Mouse (Mus musculus): ENCODE results near the gene Kcnrg. TPM values are rescaled to one million over a fixed set of nuclear protein-coding genes. Genes with fewer than 3 reads are reported as not detected.

The Kcnrg gene
- total and polyA plus RNA-seq, 2 experiments = not detected

DNA sequence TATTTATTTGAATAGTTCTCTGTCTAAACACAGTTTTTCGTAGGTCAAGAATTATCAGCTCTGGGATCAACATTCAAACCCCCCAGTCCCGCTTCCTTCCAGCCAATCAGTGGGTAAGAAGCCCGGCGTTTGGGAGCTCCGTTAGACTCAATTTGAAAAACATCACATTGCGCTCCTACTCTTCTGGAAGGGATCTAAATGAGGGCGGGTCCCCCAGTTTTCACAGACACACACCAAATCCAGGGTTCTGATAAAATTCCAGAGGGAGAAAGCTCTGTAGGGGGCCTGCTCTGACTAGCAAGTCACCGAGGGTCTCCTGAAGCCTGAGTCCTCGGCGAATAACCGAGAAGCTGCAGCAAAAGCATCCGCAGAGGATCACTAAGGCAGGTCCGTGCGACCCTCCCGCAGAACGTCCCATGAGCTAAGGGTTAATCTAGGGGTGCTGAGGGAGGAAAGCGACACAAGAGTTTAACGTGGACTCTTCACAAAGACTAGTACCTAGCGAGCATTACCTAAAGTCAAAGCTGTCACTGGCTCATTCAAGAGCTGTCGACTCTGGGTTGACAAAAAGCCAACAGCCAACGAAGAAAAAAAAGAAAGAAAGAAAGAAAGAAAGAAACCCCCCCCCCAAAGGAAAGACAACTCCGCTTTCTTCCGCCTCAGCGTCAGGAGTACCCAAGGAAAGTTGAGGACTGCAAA lies 40.1 kb downstream of the Kcnrg start:
- no peak for TF ChIP-seq CTCF (IDR thresholded peaks at IDR 0.05; ENCODE audit: low read depth, low read length)
- H3K79me2 ChIP-seq (ENCODE audit: control insufficient read depth, insufficient read depth, low read length) = peaks cover 3% of the 10 kb centered on the region; the same call in 1 of the 2 replicates

DNA sequence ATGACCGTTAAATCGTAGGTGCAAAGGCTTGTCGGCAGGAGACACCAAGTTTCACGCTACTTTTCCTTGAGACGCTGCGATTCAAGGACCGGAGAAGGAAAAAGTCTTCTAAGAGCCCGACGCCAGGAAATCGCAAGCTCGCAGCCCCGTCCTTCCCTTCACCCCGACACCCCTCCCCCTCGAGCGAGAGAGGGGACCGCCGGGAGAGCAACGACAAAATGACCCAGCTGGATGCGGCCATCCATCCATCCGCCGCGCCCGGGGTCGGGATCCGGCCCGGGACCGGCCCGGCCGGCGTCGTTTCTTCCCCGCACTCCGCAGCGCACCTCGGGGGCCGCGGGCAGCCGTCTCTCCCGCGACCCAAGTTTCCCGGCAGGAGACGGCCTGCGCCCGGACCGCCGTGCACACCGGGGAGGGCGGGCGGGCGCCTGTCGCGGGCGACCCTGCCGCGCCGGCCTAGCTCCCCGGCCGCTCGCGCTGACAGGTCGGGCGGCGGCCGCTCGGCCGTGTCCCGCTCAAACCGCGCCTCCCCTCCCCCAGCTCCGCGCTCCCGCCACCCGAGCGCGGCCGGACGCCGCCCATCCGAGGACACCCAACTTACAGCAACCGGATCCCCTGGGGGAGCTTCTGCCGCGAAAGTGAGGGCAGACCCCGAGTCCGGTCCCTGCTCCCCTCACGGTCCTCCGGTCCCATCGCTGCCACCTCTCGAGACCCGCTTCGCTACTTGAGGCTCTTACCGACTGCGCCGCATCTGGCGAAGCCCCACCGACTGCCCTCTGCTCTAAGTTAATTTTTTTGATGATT lies 40.8 kb downstream of the Kcnrg start:
- peak overlapping the region; percentile 73 for H3K9ac ChIP-seq (ENCODE audit: low read depth, low read length)
- no peaks in the 10 kb centered on the region for H3K27me3 ChIP-seq (ENCODE audit: control insufficient read depth, insufficient read depth, low read length)
- peaks cover 3% of the 10 kb centered on the region; the same call in 1 of the 2 replicates for H3K79me2 ChIP-seq (ENCODE audit: control insufficient read depth, insufficient read depth, low read length)
- H3K27ac ChIP-seq (replicated peaks; ENCODE audit: insufficient read depth, low read depth, low read length) = peak overlapping the region; percentile 42; the same call in 1 of the 2 replicates
- peaks cover 5% of the 10 kb centered on the region for H3K4me1 ChIP-seq (ENCODE audit: control insufficient read depth, insufficient read depth, low read length)
- TF ChIP-seq POLR2A (IDR thresholded peaks at IDR 0.05; ENCODE audit: extremely low read depth, insufficient read depth, low read length) (no peak), CTCF (IDR thresholded peaks at IDR 0.05; ENCODE audit: low read depth, low read length) (no peak)
- WGBS = under 1% methylated on average over 94 of the region's 95 CpGs
- peak overlapping the region; percentile 47 for H3K4me3 ChIP-seq (ENCODE audit: insufficient read depth, low read depth, low read length)
- no peak for DNase-seq (ENCODE audit: extremely low read depth, low read depth, low spot score)
- no peaks in the 10 kb centered on the region for H3K36me3 ChIP-seq (ENCODE audit: control insufficient read depth, insufficient read depth, low read length)

More for the DNA sequence above, 40.1 kb downstream of the Kcnrg start:
- H3K36me3 ChIP-seq (ENCODE audit: control insufficient read depth, insufficient read depth, low read length) = no peaks in the 10 kb centered on the region
- no peak for DNase-seq (ENCODE audit: extremely low read depth, low read depth, low spot score)
- peak overlapping the region; percentile 47 for H3K4me3 ChIP-seq (ENCODE audit: insufficient read depth, low read depth, low read length)
- peak overlapping the region; percentile 73 for H3K9ac ChIP-seq (ENCODE audit: low read depth, low read length)
- WGBS = 3% methylated on average over 24 of the region's 24 CpGs
- peak overlapping the region; percentile 42; the same call in 1 of the 2 replicates for H3K27ac ChIP-seq (replicated peaks; ENCODE audit: insufficient read depth, low read depth, low read length)
- no peaks in the 10 kb centered on the region for H3K27me3 ChIP-seq (ENCODE audit: control insufficient read depth, insufficient read depth, low read length)
- H3K4me1 ChIP-seq (ENCODE audit: control insufficient read depth, insufficient read depth, low read length) = peaks cover 5% of the 10 kb centered on the region

DNA sequence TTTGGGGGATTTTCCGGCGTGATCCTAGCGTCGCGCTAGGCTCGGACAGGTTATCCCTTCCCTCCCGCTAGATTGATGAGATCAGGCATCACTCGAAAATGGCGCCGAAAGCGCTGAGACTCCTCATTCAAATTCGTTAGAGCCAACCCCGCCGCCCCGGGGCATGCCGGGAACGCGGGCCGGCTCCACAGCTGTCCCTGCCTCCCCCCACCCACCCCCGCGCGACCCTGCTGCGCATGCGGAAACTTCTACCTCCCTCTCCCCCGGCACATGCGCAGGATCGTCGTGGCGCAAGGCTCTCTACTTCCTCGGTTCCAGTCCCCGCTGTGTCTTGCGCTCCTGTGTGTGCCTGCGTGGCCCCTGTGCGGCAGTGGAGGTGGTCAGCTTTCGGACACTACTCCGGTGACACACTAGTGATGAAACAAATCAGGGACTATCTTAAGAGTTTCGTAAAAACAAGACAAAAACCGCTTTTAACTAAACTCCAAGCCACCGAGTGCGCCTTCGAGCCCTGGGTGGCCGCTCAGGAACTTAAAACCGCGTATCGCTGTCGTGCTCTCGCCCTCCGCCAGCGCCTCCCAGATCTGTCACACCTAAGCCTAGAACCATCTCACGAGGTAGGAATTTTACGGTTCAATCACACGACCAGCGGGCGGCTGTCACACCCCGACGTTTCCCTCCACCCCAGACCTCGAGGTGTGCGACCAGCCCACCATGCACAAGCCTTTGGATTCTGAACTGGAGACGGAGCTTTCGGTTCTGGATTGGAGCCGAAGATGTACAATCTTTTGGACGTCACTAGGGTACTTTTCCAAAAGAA lies 41.6 kb downstream of the Kcnrg start:
- H3K9ac ChIP-seq (ENCODE audit: low read depth, low read length) = peak overlapping the region; percentile 44
- DNase-seq (ENCODE audit: extremely low read depth, low read depth, low spot score) = peak; percentile 72
- peaks cover 5% of the 10 kb centered on the region for H3K4me1 ChIP-seq (ENCODE audit: control insufficient read depth, insufficient read depth, low read length)
- TF ChIP-seq CTCF (IDR thresholded peaks at IDR 0.05; ENCODE audit: low read depth, low read length) (no peak), POLR2A (IDR thresholded peaks at IDR 0.05; ENCODE audit: extremely low read depth, insufficient read depth, low read length) (peak; percentile 63)
- 2% methylated on average over 62 of the region's 62 CpGs for WGBS
- H3K79me2 ChIP-seq (ENCODE audit: control insufficient read depth, insufficient read depth, low read length) = peaks cover 3% of the 10 kb centered on the region; the same call in 1 of the 2 replicates
- H3K27ac ChIP-seq (replicated peaks; ENCODE audit: insufficient read depth, low read depth, low read length) = peak overlapping the region; percentile 42
- H3K27me3 ChIP-seq (ENCODE audit: control insufficient read depth, insufficient read depth, low read length) = no peaks in the 10 kb centered on the region
- H3K36me3 ChIP-seq (ENCODE audit: control insufficient read depth, insufficient read depth, low read length) = no peaks in the 10 kb centered on the region
- H3K4me3 ChIP-seq (ENCODE audit: insufficient read depth, low read depth, low read length) = peak overlapping the region; percentile 47

DNA sequence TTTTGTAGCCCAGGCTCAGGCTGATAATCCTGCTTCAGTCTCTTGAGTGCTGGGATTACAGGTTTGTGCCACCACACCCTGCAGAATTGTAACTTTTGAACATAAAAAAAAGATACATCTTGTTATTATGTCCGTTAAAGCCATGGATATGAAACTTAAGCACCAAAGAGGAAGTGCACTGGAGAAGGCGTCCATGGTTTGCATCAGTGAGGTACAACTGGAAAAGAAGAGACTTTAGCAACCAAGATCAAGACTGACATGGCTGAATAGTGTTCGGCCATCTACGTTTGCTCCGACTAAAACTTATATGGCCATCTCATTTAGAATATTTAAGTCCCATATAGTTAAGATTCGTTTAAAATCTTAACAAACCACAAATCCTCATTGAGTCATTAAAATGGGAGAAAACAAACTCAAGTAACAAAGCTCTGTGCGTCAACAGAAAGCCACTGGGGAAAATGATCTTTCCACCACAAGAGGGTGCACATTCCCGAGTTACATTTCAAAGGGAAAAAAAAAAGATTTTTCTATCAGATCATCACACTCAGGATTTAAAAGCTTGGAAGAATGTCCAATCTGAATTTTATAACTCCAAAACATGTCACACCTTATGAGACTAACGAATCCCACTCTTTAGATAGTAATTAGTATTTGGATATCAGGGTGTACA lies 43.2 kb downstream of the Kcnrg start:
- DNase-seq (ENCODE audit: extremely low read depth, low read depth, low spot score) = peak; percentile 32
- H3K27ac ChIP-seq (replicated peaks; ENCODE audit: insufficient read depth, low read depth, low read length) = no peak overlapping the region
- 42% methylated on average over 9 of the region's 9 CpGs for WGBS

DNA sequence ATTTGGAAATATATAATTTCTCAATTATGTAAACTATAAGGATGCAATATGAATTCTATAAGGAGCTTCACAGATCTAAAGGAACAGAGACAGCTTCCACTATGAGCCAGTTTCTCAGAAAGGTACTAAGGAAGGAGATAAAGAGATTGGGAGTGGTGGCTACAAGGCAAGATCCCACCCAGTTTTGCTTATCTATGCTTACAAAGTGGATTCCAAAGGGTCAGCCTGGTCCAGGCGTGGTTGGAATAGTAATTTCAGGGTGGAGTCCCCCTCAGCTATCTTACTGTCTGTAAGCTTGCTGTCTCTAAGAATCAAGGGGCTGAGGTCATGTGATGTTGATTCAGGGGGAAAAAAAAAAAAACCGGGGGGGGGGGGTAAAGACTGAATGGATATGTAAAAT lies 49.2 kb downstream of the Kcnrg start:
- peaks cover 9% of the 10 kb centered on the region for H3K4me1 ChIP-seq (ENCODE audit: control insufficient read depth, insufficient read depth, low read length)
- 59% methylated on average over 2 of the region's 2 CpGs for WGBS

More for the DNA sequence above, 43.2 kb downstream of the Kcnrg start:
- Histone ChIP-seq H3K36me3 (ENCODE audit: control insufficient read depth, insufficient read depth, low read length) (no peaks in the 10 kb centered on the region), H3K27me3 (ENCODE audit: control insufficient read depth, insufficient read depth, low read length) (no peaks in the 10 kb centered on the region), H3K79me2 (ENCODE audit: control insufficient read depth, insufficient read depth, low read length) (peaks cover 7% of the 10 kb centered on the region; the same call in 1 of the 2 replicates), H3K9ac (ENCODE audit: low read depth, low read length) (no peak overlapping the region), H3K4me1 (ENCODE audit: control insufficient read depth, insufficient read depth, low read length) (peaks cover 9% of the 10 kb centered on the region), H3K4me3 (ENCODE audit: insufficient read depth, low read depth, low read length) (no peak overlapping the region)
- TF ChIP-seq CTCF (IDR thresholded peaks at IDR 0.05; ENCODE audit: low read depth, low read length) = peak; percentile 34; the same call in 1 of the 2 replicates
- no peak for TF ChIP-seq POLR2A (IDR thresholded peaks at IDR 0.05; ENCODE audit: extremely low read depth, insufficient read depth, low read length)

More for the DNA sequence above, 49.2 kb downstream of the Kcnrg start:
- TF ChIP-seq CTCF (IDR thresholded peaks at IDR 0.05; ENCODE audit: low read depth, low read length) (no peak), POLR2A (IDR thresholded peaks at IDR 0.05; ENCODE audit: extremely low read depth, insufficient read depth, low read length) (no peak)
- no peak overlapping the region for H3K4me3 ChIP-seq (ENCODE audit: insufficient read depth, low read depth, low read length)
- no peaks in the 10 kb centered on the region for H3K27me3 ChIP-seq (ENCODE audit: control insufficient read depth, insufficient read depth, low read length)
- DNase-seq (ENCODE audit: extremely low read depth, low read depth, low spot score) = no peak
- no peak overlapping the region for H3K9ac ChIP-seq (ENCODE audit: low read depth, low read length)
- H3K79me2 ChIP-seq (ENCODE audit: control insufficient read depth, insufficient read depth, low read length) = peaks cover 6% of the 10 kb centered on the region; the same call in 1 of the 2 replicates
- H3K36me3 ChIP-seq (ENCODE audit: control insufficient read depth, insufficient read depth, low read length) = 0 out of 2 replicates have a peak, but pooled peaks cover 2% of the 10 kb centered on the region
- no peak overlapping the region for H3K27ac ChIP-seq (replicated peaks; ENCODE audit: insufficient read depth, low read depth, low read length)

Measured in liver, adult 2 months (tissue).